Mouse (Mus musculus): ENCODE measurements at regions not wholly inside any gene's neighbourhood (a gene's known extent, or its start where the extent isn't known, plus 50 kb on each side); places are given as distances from the start of the nearest gene placed in this dataset.
A peak's percentile ranks its signal among the peaks of the same experiment; 100 is the strongest.

DNA sequence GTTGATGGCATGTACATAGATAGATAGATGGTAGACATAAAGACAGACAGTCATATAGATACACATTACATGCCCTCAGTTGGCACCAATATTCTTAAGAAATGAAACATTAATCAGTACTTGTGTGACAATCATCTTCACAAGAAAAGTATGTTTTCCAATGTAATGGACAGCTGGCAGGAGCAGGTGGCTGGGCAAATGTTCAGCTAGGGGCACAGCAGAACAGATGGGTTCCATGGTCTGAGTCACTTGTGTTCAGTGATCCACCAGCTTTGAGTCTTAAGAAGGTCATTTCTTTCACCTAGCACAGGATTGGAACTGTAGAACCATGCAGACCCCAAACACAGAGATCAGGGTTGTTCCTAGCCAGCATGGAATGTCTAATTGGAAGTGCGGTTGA lies 2631.2 kb upstream of the 5930422O12Rik start:
- DNase-seq (ENCODE audit: low read depth): no peak

DNA sequence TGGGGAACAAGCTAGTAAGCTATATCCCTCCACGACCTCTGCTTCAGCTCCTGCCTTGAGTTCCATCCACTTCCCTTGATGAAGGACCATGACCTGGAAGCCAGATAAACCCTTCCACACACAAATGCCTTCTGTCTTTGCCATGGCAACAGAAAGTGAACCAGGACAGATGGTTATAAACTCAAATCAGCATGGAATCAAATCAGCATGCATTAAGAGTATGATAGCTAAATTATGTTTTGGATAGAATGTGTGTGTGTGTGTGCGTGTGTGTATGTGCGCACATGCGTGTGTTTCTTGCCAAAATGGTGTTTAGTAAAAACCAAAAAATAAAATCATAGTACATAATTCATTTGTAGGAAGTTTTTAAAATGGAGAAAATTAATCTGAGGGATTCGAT lies 2611.5 kb upstream of the 5930422O12Rik start:
- DNase-seq (ENCODE audit: low read depth): no peak

GRCm38 (mm10) chr8:30822835-30823587 lies 2605.5 kb upstream of the 5930422O12Rik start:
- no peak for DNase-seq (ENCODE audit: low read depth)

- DNase-seq (ENCODE audit: low read depth): no peak
Measured at GRCm38 (mm10) chr8:30823588-30823938, 2604.9 kb upstream of the 5930422O12Rik start.

DNA sequence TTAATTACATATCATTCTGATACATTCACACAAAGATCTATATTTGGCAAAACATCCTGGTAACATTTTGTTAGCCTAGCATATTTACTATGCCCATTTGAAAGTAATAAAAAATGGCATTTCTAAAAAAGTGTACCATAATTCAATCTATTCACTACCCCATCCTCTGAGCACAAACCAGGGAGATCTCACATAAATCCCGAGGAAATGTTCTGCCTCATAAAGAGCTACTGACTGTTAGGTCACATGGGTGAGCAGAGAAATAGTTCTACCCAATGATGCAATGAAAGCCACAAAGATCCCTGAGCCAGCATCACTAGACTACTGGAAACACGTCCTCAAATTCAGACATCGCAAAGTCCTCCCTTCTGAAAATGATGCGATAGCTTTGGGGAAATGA lies 2602.5 kb upstream of the 5930422O12Rik start:
- DNase-seq (ENCODE audit: low read depth): no peak

- DNase-seq (ENCODE audit: low read depth): no peak
Measured at GRCm38 (mm10) chr8:30838056-30838455, 2590.5 kb upstream of the 5930422O12Rik start.

DNA sequence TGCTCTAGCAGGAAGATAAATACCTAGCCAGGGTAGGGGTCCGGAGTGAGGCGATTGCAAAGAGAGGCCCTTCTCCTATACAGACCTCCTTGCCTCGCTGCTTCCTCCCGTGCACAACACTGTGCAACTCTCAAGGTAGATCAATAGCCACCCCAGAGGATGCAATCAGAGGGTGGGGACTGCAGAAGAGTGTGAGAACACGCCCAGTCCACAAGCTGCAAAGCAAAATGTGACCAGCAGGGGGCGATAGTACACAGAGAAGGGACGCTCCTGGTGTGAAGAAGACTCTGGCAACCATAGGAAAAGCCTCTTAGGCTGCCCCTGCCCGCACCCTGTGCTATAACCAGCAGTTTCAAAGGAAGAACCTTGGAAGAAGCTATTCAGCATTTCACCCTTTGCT lies 2588.4 kb upstream of the 5930422O12Rik start:
- DNase-seq (ENCODE audit: low read depth): peak; percentile 59

GRCm38 (mm10) chr8:30863017-30863416 lies 2565.5 kb upstream of the 5930422O12Rik start:
- no peak for DNase-seq (ENCODE audit: low read depth)

DNA sequence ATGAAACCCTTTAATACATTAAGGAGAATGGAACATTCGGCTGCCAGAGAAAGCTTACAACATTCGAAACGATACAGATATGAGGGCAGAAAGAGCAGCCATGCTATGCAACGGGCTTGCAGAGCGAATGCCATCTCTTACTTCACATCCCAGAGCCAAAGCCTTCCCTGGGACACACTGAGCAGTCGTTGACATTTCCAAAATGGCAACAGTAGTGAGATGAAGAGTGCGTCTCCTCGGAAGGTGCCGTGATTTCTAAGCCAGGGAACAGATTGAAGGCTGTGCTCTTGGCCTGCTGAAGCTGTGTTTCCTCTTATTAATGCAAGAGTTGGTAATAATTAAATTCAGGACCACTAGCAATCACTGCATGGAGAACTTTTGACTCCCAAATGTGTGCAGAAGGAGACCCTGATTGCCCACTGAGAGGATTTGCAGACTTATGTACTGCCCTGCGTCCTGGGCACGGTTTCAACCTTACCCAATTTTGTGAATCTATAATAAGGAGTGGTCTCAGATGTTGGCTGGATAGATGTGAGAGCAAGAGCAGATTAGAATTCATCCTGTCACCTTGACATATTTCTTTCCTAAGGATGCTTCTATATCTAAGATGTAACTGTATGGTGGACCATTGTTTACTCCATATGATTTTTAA lies 2522.3 kb upstream of the 5930422O12Rik start:
- no peak for DNase-seq (ENCODE audit: low read depth)

- no peak for DNase-seq (ENCODE audit: low read depth)
Measured at GRCm38 (mm10) chr8:30913664-30914063, 2514.8 kb upstream of the 5930422O12Rik start.

- DNase-seq (ENCODE audit: low read depth): no peak
Measured at GRCm38 (mm10) chr8:30915127-30915526, 2513.4 kb upstream of the 5930422O12Rik start.

DNA sequence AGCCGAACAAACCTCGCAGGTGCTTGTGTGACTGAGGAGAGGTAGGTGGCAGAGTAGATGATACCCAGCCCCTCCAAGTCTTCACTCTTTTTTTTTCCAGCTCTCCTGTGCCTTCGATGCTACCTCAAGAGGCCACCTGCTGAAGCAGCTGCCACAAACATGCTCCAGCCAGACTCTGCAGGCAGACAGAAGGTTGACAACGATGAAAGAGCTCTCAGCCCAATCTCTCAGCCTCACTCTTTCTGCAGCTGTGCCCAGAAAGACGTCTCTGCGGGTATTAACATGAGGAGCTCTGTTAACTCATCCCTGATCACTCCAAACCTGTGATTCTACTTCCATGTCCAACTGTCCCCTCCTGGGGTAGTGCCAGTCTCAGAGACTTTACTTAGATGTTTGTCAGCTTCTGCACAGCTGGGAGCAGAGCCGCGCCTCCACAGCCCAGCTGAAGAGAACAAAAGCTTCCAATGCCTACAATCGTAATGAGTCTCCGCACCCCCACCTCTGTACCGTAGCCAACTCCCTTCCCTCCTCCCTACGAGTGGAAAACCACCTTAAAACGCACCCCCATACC lies 2512.8 kb upstream of the 5930422O12Rik start:
- no peak for DNase-seq (ENCODE audit: low read depth)

- DNase-seq (ENCODE audit: low read depth): no peak
Measured at GRCm38 (mm10) chr8:30916184-30916751, 2512.2 kb upstream of the 5930422O12Rik start.

DNA sequence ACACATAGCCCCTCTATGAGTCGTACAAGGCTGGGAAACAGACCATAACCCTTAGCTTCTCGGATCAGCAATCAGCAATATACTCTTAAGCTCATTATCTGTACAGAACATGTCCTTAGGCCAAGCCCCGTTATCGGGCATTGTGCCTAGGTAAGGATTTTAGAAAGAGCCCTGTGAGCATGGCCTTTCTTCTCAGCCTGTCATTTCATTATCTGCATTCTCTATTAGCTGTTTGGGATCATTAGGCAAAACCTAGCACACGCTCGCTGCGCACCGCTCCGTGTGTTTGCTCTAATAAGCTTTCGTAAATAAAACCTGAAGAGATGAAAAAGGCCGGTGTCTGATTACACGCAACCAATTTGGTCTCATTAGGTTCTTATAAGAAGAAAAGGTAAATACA lies 2507.1 kb upstream of the 5930422O12Rik start:
- no peak for DNase-seq (ENCODE audit: low read depth)

DNA sequence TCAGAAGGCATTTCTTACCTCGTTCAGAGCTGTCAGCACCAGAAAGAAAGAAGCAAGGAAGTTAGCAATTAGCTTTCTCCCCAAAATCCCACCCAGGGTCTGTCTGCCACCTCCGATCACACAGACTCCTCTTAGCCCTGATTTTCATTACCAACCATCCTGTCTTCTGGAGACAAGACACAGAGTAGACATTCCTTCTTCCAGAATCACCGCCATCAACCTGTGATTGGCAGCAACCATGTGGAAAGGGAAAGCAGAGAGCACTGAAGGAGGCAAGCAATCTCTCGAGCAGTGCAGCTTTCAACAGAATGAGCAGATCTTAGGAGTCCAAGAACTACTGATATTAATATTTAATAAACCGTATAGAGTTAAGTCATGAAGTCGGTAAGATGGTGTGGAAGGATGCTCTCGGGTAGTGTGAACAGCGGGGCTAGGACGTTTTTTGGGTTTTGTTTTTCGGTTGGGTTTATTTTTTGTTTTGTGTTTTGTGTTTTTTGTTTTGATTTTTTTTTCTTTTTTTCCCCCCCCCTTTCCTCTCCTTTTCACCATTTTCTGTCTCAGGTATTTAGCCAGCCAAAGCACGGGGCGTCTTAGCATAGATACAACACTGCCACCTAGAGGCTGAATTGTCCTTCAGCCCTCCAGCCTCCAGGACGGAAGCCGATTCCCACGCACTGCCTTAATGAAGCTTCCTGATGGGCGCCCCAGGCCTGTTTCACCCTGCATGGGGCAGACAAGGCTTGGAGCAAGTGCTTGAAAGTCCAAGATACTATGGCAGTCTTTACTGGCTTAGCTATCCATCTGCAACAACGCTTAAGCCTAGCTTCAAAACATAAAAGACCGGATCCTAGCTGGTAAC lies 2505.0 kb upstream of the 5930422O12Rik start:
- peak; percentile 77 for DNase-seq (ENCODE audit: low read depth)

DNA sequence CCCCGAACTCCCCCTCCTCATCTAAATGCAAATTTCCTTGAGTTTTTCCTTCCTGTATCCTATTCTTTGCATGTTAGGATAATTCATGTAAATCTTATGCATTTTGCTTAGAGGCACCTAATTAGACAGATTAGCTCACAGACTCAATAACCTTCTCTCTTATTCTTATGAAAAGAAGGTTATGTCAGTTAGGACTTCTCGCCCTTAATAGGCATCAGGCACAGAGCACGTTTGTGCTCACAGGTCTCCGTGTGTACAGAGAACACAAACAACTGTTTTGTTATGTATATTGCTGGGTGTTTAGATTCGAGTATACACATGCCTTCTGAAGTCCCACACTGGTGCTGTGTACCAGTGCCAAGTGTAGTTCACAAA lies 2504.4 kb upstream of the 5930422O12Rik start:
- no peak for DNase-seq (ENCODE audit: low read depth)

GRCm38 (mm10) chr8:30924656-30925055 lies 2503.9 kb upstream of the 5930422O12Rik start:
- DNase-seq (ENCODE audit: low read depth): no peak

DNA sequence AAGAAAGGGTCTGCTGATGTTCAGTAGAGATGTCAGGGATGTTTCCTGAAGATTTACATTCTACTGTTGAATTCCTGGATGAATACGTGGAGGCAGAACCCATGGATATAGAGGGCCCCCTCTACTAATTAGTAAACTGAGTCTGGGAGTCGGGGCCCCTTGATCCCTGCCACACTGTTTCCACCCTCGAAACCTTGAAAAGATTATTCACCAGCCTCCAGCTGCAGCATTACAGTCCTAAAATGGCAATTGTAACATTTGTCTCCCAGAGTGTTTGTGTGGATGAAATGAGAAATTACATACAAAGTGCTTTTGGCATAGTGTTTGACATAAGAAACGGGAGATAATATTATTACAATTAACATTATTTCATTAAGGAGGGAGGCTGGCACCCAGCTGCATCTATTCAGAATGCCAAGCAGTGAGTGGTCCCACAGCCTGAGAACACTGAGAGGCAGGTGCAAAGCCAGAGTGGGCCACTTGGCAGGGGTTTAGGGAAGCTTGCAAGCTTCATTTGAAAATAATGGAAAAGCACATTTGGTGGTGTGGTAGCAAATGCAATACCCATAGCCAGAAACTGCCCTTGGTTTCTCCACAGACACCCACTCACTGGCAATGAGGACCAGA lies 2490.9 kb upstream of the 5930422O12Rik start:
- DNase-seq (ENCODE audit: low read depth): no peak

GRCm38 (mm10) chr8:30940901-30941300 lies 2487.6 kb upstream of the 5930422O12Rik start:
- no peak for DNase-seq (ENCODE audit: low read depth)

DNA sequence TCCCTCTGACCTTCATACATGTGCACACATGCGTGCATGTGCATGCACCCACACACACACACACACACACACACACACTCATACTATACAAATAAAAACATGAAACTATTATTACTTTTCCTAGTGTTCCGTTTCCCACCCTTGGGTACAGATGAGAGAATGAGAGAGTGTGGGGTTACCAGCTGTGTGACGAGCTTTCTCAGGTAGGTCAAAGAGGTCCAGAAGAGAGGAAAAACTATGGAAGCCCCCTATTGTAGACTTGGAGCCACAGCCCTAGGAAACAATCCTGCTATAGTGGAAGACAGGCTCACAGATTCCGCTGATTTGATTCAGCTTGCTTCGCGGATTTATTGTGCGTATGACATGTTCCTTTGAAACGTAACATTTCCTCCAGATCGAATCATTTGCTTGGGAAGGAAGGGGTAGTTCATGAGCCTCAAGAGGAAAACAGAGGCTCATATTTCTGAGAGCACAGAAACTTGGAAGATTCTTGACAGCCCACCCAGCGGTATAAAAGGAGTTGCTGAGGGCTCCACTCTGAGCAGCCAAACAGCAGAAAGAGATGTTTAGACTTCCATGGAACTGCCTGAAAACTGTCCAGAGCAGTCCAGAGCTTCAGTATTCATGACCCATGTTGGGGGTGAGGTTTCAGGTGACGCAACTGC lies 2486.9 kb upstream of the 5930422O12Rik start:
- no peak for DNase-seq (ENCODE audit: low read depth)

Measured in NIH3T3 (cell line).